Mouse (Mus musculus): ENCODE data around the gene Mag.

- TF ChIP-seq CTCF (IDR thresholded peaks at IDR 0.05; ENCODE audit: low read depth) (no peak), EP300 (IDR thresholded peaks at IDR 0.05; ENCODE audit: low read depth) (no peak)
Observed at GRCm38 (mm10) chr7:30890681-30891080, 24.0 kb downstream of the Mag start.

All from liver, embryonic 14.5 days (tissue).